Mouse (Mus musculus) hindbrain, embryonic 16.5 days (tissue): ENCODE results near the gene Mgat4b. TPM values are rescaled to one million over a fixed set of nuclear protein-coding genes. Genes with fewer than 3 reads are reported as not detected.

Source experiments
- ATAC-seq: fragments of 200-750 bp; cut with Nextera tagmentation; 2 replicates; pipeline ENCODE4 v1.8.0; 2017; ENCODE audit warnings: moderate TSS enrichment, moderate library complexity
- H3K27ac ChIP-seq: fragments of 300-500 bp; sonication (generic); 2 replicates; pipeline ENCODE4 v1.5.1; 2014; ENCODE audit warnings: low read depth, mild to moderate bottlenecking, control low read depth, low read length, moderate library complexity
- H3K27me3 ChIP-seq: fragments of 300-500 bp; sonication (generic); replicated peaks from 2 replicates; pipeline ENCODE4 v1.6.1; 2014; ENCODE audit warnings: low read length; ENCODE audit not compliant: control insufficient read depth, insufficient read depth
- H3K36me3 ChIP-seq: fragments of 300-500 bp; sonication (generic); 2 replicates; pipeline ENCODE4 v1.6.1; 2014; ENCODE audit warnings: mild to moderate bottlenecking, low read length, moderate library complexity, mixed read lengths; ENCODE audit not compliant: control insufficient read depth, insufficient read depth
- H3K4me1 ChIP-seq: fragments of 300-500 bp; sonication (generic); 2 replicates; pipeline ENCODE4 v1.6.1; 2014; ENCODE audit warnings: low read depth, low read length; ENCODE audit not compliant: control insufficient read depth, insufficient read depth
- H3K4me2 ChIP-seq: fragments of 300-500 bp; sonication (generic); 2 replicates; pipeline ENCODE4 v1.6.1; 2014; ENCODE audit warnings: mild to moderate bottlenecking, low read length, control low read depth, moderate library complexity
- H3K4me3 ChIP-seq: fragments of 300-500 bp; sonication (generic); 2 replicates; pipeline ENCODE4 v1.5.1; 2014; ENCODE audit warnings: mild to moderate bottlenecking, low read length, control low read depth, moderate library complexity
- H3K9ac ChIP-seq: fragments of 300-500 bp; sonication (generic); 2 replicates; pipeline ENCODE4 v1.6.1; 2014; ENCODE audit warnings: low read depth, mild to moderate bottlenecking, control low read depth, low read length, moderate library complexity
- H3K9me3 ChIP-seq: fragments of 300-500 bp; sonication (generic); 2 replicates; pipeline ENCODE4 v1.6.1; 2014; ENCODE audit warnings: mild to moderate bottlenecking, low read length, moderate library complexity; ENCODE audit not compliant: control insufficient read depth
- WGBS: fragments of 180-500 bp; shearing (Covaris S2); extraction: QIAGEN DNeasy Blood & Tissue Kit; methylation state at CpG from one replicate; pipeline ENCODE4 v1.1.7; 2014; 5-methylcytosine and 5-hydroxymethylcytosine counted together
- polyA plus RNA-seq: library from polyadenylated mRNA; unstranded; fragments of >200 nt; fragmentation: Nextera tagmentation; extraction: Ambion mirVana; gene quantifications from 2 replicates; pipeline ENCODE4 v1.2.1, GENCODE M21; 2015

The Mgat4b gene
- polyA plus RNA-seq, 1 experiment from 2014 or later = 15.6 TPM

GRCm38 (mm10) chr11:50208039-50208438 lies 2.7 kb upstream of the Mgat4b start:
- WGBS = 93% methylated on average over 5 of the region's 5 CpGs
- H3K9ac ChIP-seq = no peak overlapping the region
- no peaks in the 10 kb centered on the region for H3K9me3 ChIP-seq
- no peak overlapping the region for H3K4me3 ChIP-seq
- H3K27me3 ChIP-seq = no peaks in the 10 kb centered on the region
- H3K4me1 ChIP-seq = peaks cover 13% of the 10 kb centered on the region
- no peak overlapping the region for H3K27ac ChIP-seq
- ATAC-seq = no peak
- peaks cover 29% of the 10 kb centered on the region for H3K36me3 ChIP-seq
- H3K4me2 ChIP-seq = no peak overlapping the region

DNA sequence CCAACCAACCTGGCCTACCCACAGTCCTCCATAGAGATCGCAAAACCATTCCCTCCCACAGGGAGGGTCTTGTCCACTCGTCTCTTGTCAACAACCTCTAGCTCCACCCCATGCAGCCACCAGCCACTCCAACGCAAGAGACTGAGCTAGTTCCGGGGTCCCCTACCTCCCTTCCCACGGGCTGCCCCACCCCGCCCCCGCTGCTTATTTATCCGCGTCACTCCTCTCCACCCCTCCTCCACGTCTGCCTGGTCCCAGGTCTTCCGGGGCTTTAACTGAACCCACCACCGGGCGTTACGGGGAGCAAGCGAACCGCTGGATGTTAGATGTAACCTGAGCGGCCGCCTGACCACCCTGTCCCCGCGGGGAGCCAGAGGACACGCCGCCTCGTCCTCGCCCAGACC lies 587 bp upstream of the Mgat4b start:
- H3K4me3 ChIP-seq = peak overlapping the region; percentile 91
- peaks cover 13% of the 10 kb centered on the region for H3K4me1 ChIP-seq
- H3K27ac ChIP-seq = peak overlapping the region; percentile 98
- peaks cover 17% of the 10 kb centered on the region for H3K36me3 ChIP-seq
- no peaks in the 10 kb centered on the region for H3K9me3 ChIP-seq
- H3K27me3 ChIP-seq = no peaks in the 10 kb centered on the region
- ATAC-seq = peak; percentile 94
- WGBS = under 1% methylated on average over 24 of the region's 24 CpGs
- H3K4me2 ChIP-seq = peak overlapping the region; percentile 72
- H3K9ac ChIP-seq = peak overlapping the region; percentile 97

GRCm38 (mm10) chr11:50211322-50212059 lies 801 bp downstream of the Mgat4b start:
- H3K4me2 ChIP-seq = peak overlapping the region; percentile 72
- no peak overlapping the region; the same call in 1 of the 2 replicates for H3K9ac ChIP-seq
- WGBS = 91% methylated on average over 3 of the region's 3 CpGs
- no peaks in the 10 kb centered on the region for H3K27me3 ChIP-seq
- H3K27ac ChIP-seq = peak overlapping the region; percentile 98
- peak overlapping the region; percentile 91 for H3K4me3 ChIP-seq
- H3K4me1 ChIP-seq = peaks cover 13% of the 10 kb centered on the region
- no peaks in the 10 kb centered on the region for H3K9me3 ChIP-seq
- ATAC-seq = no peak
- peaks cover 11% of the 10 kb centered on the region for H3K36me3 ChIP-seq

- 78% methylated on average over 3 of the region's 3 CpGs for WGBS
- Histone ChIP-seq H3K4me2 (no peak overlapping the region), H3K4me3 (no peak overlapping the region), H3K9ac (no peak overlapping the region), H3K9me3 (no peaks in the 10 kb centered on the region), H3K27ac (no peak overlapping the region), H3K4me1 (peaks cover 13% of the 10 kb centered on the region), H3K36me3 (peaks cover 4% of the 10 kb centered on the region), H3K27me3 (no peaks in the 10 kb centered on the region)
- ATAC-seq = no peak
Measured at GRCm38 (mm10) chr11:50212060-50212739, 1.5 kb downstream of the Mgat4b start.

GRCm38 (mm10) chr11:50212848-50213758 lies 2.4 kb downstream of the Mgat4b start:
- Histone ChIP-seq H3K27ac (no peak overlapping the region), H3K9me3 (no peaks in the 10 kb centered on the region), H3K27me3 (no peaks in the 10 kb centered on the region), H3K36me3 (no peaks in the 10 kb centered on the region), H3K4me3 (no peak overlapping the region), H3K9ac (no peak overlapping the region; the same call in 1 of the 2 replicates), H3K4me1 (peaks cover 13% of the 10 kb centered on the region), H3K4me2 (no peak overlapping the region)
- ATAC-seq = no peak
- WGBS = 62% methylated on average over 11 of the region's 11 CpGs

DNA sequence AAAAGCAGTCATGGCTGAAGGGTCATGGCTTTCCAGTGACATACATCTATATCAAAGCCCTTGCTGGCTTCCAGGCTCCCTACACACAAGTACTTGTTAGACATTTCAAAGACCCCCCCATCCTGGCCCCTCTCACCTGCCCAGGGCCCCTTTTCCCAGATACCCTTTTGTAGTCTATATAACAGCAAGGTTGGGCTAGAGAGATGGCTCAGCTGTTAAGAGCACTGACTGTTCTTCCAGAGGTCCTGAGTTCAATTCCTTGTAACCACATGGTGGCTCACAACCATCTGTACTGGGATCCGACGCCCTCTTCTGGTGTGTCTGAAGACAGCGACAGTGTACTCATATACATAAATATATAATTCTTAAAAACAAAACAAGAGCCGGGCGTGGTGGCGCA lies 3.9 kb downstream of the Mgat4b start:
- no peak for ATAC-seq
- no peaks in the 10 kb centered on the region for H3K36me3 ChIP-seq
- no peak overlapping the region for H3K27ac ChIP-seq
- 92% methylated on average over 6 of the region's 6 CpGs for WGBS
- peaks cover 4% of the 10 kb centered on the region; the same call in 1 of the 2 replicates for H3K4me1 ChIP-seq
- no peaks in the 10 kb centered on the region for H3K27me3 ChIP-seq
- H3K9ac ChIP-seq = no peak overlapping the region
- H3K4me2 ChIP-seq = no peak overlapping the region
- no peaks in the 10 kb centered on the region for H3K9me3 ChIP-seq
- H3K4me3 ChIP-seq = no peak overlapping the region

DNA sequence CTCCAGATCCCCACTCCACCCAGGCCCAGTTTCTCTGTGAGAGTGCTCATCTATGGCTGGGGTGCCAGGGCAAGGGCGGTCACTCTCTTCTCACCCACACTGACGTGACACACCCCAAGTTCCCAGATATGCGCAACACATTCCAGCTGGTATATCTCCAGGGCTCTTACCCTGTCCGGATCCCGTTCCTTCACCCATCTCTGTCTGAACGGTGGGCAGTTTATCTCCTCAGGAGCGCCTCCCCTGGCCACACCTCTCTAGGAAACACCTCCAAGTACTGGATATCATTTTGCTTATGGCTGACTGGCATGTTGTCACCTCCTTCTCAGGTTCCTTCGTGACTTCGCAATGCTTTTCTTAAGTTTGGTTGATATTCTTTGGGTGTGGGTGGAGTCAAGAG lies 4.9 kb downstream of the Mgat4b start:
- Histone ChIP-seq H3K4me2 (peak overlapping the region; percentile 3; the same call in 1 of the 2 replicates), H3K9me3 (no peaks in the 10 kb centered on the region), H3K4me1 (peaks cover 4% of the 10 kb centered on the region; the same call in 1 of the 2 replicates), H3K36me3 (no peaks in the 10 kb centered on the region), H3K4me3 (no peak overlapping the region), H3K27ac (no peak overlapping the region), H3K9ac (no peak overlapping the region), H3K27me3 (no peaks in the 10 kb centered on the region)
- no peak for ATAC-seq
- WGBS = 26% methylated on average over 9 of the region's 9 CpGs

DNA sequence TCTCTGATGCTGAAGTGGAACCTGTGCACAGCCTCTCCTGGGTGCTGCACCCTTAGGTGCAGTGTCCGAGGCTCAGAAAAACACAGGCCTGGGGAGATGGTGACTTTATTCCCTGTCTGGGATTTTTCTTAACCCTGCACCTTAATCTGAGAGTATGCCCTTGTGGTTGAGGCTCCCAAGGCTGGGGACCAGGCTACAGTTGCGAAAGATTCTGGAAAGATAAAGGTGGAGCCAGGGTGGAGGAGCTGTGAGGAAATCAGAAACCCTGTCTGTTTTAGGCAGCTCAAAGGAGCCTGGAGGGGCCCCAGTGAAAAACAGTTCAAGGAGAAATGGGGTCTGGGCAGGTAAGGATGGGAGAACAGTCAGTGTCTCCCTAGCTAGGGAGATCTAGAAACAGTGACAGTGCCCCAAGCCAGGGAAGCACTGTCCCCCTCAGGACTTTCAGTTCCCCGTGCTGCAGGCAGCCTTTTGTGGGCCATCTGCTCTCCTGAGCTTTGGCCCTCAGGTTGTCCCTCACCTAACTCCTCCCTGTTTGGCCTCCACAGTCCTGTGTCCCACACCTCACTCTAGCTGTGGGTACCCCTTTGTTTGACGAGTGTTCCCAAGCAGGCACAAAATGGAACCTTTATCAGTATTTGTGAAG lies 6.2 kb downstream of the Mgat4b start:
- Histone ChIP-seq H3K27me3 (no peaks in the 10 kb centered on the region), H3K9ac (no peak overlapping the region), H3K4me2 (no peak overlapping the region), H3K9me3 (no peaks in the 10 kb centered on the region), H3K4me3 (no peak overlapping the region), H3K36me3 (no peaks in the 10 kb centered on the region), H3K27ac (peak overlapping the region; percentile 16; the same call in 1 of the 2 replicates), H3K4me1 (no peaks in the 10 kb centered on the region)
- WGBS = 80% methylated on average over 4 of the region's 4 CpGs
- ATAC-seq = no peak
